Mouse (Mus musculus) frontal cortex, postnatal 25 days (tissue): ENCODE measurements at regions not wholly inside any gene's neighbourhood (a gene's known extent, or its start where the extent isn't known, plus 50 kb on each side); places are given as distances from the start of the nearest gene placed in this dataset.

ENCODE experiments used
- DNase-seq, 2 experiments: peaks; one replicate each; pipeline ENCODE4 v3.0.0; 2022; ENCODE audit warnings: low spot score in 2 of 2

GRCm38 (mm10) chr3:130887540-130888312, 157.5 kb upstream of the Rpl34 start:
- DNase-seq = no peak

- no peak for DNase-seq
These were observed 155.8 kb upstream of the Rpl34 start for GRCm38 (mm10) chr3:130885974-130886373.

- DNase-seq = no peak
These were observed 154.2 kb upstream of the Rpl34 start for GRCm38 (mm10) chr3:130884393-130884792.

- DNase-seq = no peak
These were observed 153.7 kb upstream of the Rpl34 start for GRCm38 (mm10) chr3:130883928-130884327.

- DNase-seq = no peak
These were observed 153.1 kb upstream of the Rpl34 start for GRCm38 (mm10) chr3:130883319-130883718.

GRCm38 (mm10) chr3:130880482-130880881, 150.3 kb upstream of the Rpl34 start:
- DNase-seq = no peak

- no peak for DNase-seq
These were observed 149.3 kb upstream of the Rpl34 start for GRCm38 (mm10) chr3:130879463-130879862.

GRCm38 (mm10) chr3:130878834-130879233, 148.6 kb upstream of the Rpl34 start:
- DNase-seq = no peak

- DNase-seq = no peak
These were observed 147.8 kb upstream of the Rpl34 start for GRCm38 (mm10) chr3:130877981-130878380.

GRCm38 (mm10) chr3:130873745-130874144, 143.5 kb upstream of the Rpl34 start:
- DNase-seq = no peak

GRCm38 (mm10) chr3:130866952-130867632, 136.9 kb upstream of the Rpl34 start:
- no peak for DNase-seq

GRCm38 (mm10) chr3:130864783-130865182, 134.6 kb upstream of the Rpl34 start:
- DNase-seq = no peak

- no peak for DNase-seq
These were observed 133.2 kb upstream of the Rpl34 start for GRCm38 (mm10) chr3:130863376-130863775.

GRCm38 (mm10) chr3:130860315-130860714, 130.1 kb upstream of the Rpl34 start:
- DNase-seq = no peak

- DNase-seq = no peak
These were observed 123.7 kb upstream of the Rpl34 start for GRCm38 (mm10) chr3:130853866-130854265.

GRCm38 (mm10) chr3:130850766-130851308, 120.6 kb upstream of the Rpl34 start:
- DNase-seq = no peak

GRCm38 (mm10) chr3:130841755-130842154, 111.6 kb upstream of the Rpl34 start:
- DNase-seq = no peak

GRCm38 (mm10) chr3:130839924-130840440, 109.8 kb upstream of the Rpl34 start:
- DNase-seq = no peak

GRCm38 (mm10) chr3:130838626-130839422, 108.6 kb upstream of the Rpl34 start:
- DNase-seq = no peak

GRCm38 (mm10) chr3:130833722-130834121, 103.5 kb upstream of the Rpl34 start:
- no peak for DNase-seq

GRCm38 (mm10) chr3:130833082-130833481, 102.9 kb upstream of the Rpl34 start:
- no peak for DNase-seq

GRCm38 (mm10) chr3:130831788-130832187, 101.6 kb upstream of the Rpl34 start:
- DNase-seq = no peak
